In genomic region chr15:85878848-85879497, GRCm38 (mm10) we compare ENCODE assay signal across 8 mouse cellular contexts. TPM values are rescaled to one million over a fixed set of nuclear protein-coding genes. Genes with fewer than 3 reads are reported as not detected.
DNase-seq lines count a peak whose midpoint lies in the region; ATAC-seq and TF ChIP-seq lines count a peak whose summit lies in the region.

Gene Trmu, plus strand, starts transcription at chr15:85879312.

- H3K36me3 ChIP-seq in embryonic facial prominence, embryonic 14.5 days (ENCODE audit: control insufficient read depth, insufficient read depth, low read length): peaks cover 42% of the 10 kb centered on the region
- peaks cover 41% of the 10 kb centered on the region for H3K36me3 ChIP-seq in limb, embryonic 14.5 days (ENCODE audit: control insufficient read depth, insufficient read depth, low read length)
- H3K36me3 ChIP-seq in midbrain, postnatal 0 days (ENCODE audit: insufficient read depth, low read length): peaks cover 13% of the 10 kb centered on the region; the same call in 1 of the 2 replicates

- H3K9me3 ChIP-seq in embryonic facial prominence, embryonic 14.5 days (ENCODE audit: control insufficient read depth, low read length): no peaks in the 10 kb centered on the region
- H3K9me3 ChIP-seq in limb, embryonic 14.5 days (ENCODE audit: control insufficient read depth, low read length): no peaks in the 10 kb centered on the region
- no peaks in the 10 kb centered on the region for H3K9me3 ChIP-seq in midbrain, postnatal 0 days (ENCODE audit: low read length)

- peak within 1 kb of the TSS; percentile 82 for H3K4me2 ChIP-seq in embryonic facial prominence, embryonic 14.5 days (ENCODE audit: low read depth, low read length)
- peak within 1 kb of the TSS; percentile 85 for H3K4me2 ChIP-seq in limb, embryonic 14.5 days (replicated peaks; ENCODE audit: low read depth, low read length, severe bottlenecking)
- peak within 1 kb of the TSS; percentile 92 for H3K4me2 ChIP-seq in midbrain, postnatal 0 days (ENCODE audit: low read depth, low read length, poor library complexity, severe bottlenecking)

- peak; percentile 97 for ATAC-seq in embryonic facial prominence, embryonic 14.5 days (ENCODE audit: low read depth)
- ATAC-seq in limb, embryonic 14.5 days (ENCODE audit: low FRiP score, low read depth): peak; percentile 95
- peak; percentile 95 for ATAC-seq in midbrain, postnatal 0 days (ENCODE audit: low FRiP score)

- peak within 1 kb of the TSS; percentile 66 for H3K4me3 ChIP-seq in embryonic facial prominence, embryonic 14.5 days (ENCODE audit: low read depth, low read length)
- peak within 1 kb of the TSS; percentile 83 for H3K4me3 ChIP-seq in limb, embryonic 14.5 days (replicated peaks; ENCODE audit: low read length)
- H3K4me3 ChIP-seq in midbrain, postnatal 0 days (ENCODE audit: low read depth, low read length): peak within 1 kb of the TSS; percentile 76

- TF ChIP-seq CTCF in midbrain, postnatal 0 days (IDR thresholded peaks at IDR 0.05): peak; percentile 79

- peak within 1 kb of the TSS; percentile 80 for H3K9ac ChIP-seq in embryonic facial prominence, embryonic 14.5 days (ENCODE audit: low read depth, low read length)
- peak within 1 kb of the TSS; percentile 86 for H3K9ac ChIP-seq in limb, embryonic 14.5 days (ENCODE audit: low read depth, low read length, severe bottlenecking)
- H3K9ac ChIP-seq in midbrain, postnatal 0 days (replicated peaks; ENCODE audit: low read length, poor library complexity, severe bottlenecking): peak within 1 kb of the TSS; percentile 83

- H3K4me1 ChIP-seq in embryonic facial prominence, embryonic 14.5 days (ENCODE audit: control insufficient read depth, insufficient read depth, low read length): peaks cover 4% of the 10 kb centered on the region; the same call in 1 of the 2 replicates
- H3K4me1 ChIP-seq in limb, embryonic 14.5 days (ENCODE audit: control insufficient read depth, insufficient read depth, low read length): peaks cover 6% of the 10 kb centered on the region; the same call in 1 of the 2 replicates
- peaks cover 6% of the 10 kb centered on the region; the same call in 1 of the 2 replicates for H3K4me1 ChIP-seq in midbrain, postnatal 0 days (ENCODE audit: insufficient read depth, low read length)

- peak within 1 kb of the TSS; percentile 59 for H3K27ac ChIP-seq in embryonic facial prominence, embryonic 14.5 days (replicated peaks; ENCODE audit: low read depth, low read length)
- peak within 1 kb of the TSS; percentile 83 for H3K27ac ChIP-seq in limb, embryonic 14.5 days (replicated peaks; ENCODE audit: low read depth, low read length)
- peak within 1 kb of the TSS; percentile 94 for H3K27ac ChIP-seq in midbrain, postnatal 0 days (ENCODE audit: low read depth, low read length)

- TF ChIP-seq POLR2A in limb, embryonic 14.5 days (IDR thresholded peaks at IDR 0.05; ENCODE audit: borderline replicate concordance, extremely low read depth, insufficient read depth, insufficient read length): peak; percentile 54; the same call in 1 of the 2 replicates

- under 1% methylated on average over 29 of the region's 50 CpGs for WGBS in embryonic facial prominence, embryonic 14.5 days
- 4% methylated on average over 47 of the region's 50 CpGs for WGBS in limb, embryonic 14.5 days
- 3% methylated on average over 42 of the region's 50 CpGs for WGBS in midbrain, postnatal 0 days

- DNase-seq in 3T3-L1 (ENCODE audit: low read depth, low spot score): peak; percentile 86
- DNase-seq in adrenal gland, postnatal 4 days (ENCODE audit: low spot score in 2 of 2): peak; percentile 68 to 83
- DNase-seq in embryonic facial prominence, embryonic 14.5 days (ENCODE audit: low spot score): peak; percentile 96
- DNase-seq in heart, adult 8-10 months (ENCODE audit: low spot score): peak; percentile 87
- peak; percentile 94 for DNase-seq in kidney, adult 9 months
- DNase-seq in limb, embryonic 14.5 days (ENCODE audit: low spot score): peak; percentile 93
- peak; percentile 97 for DNase-seq in midbrain, postnatal 0 days (ENCODE audit: low spot score)
- peak; percentile 69 to 82 for DNase-seq in spleen, postnatal 14 days (ENCODE audit: low spot score in 2 of 2)

- no peaks in the 10 kb centered on the region for H3K27me3 ChIP-seq in embryonic facial prominence, embryonic 14.5 days (replicated peaks; ENCODE audit: control insufficient read depth, insufficient read depth, low read length)
- no peaks in the 10 kb centered on the region for H3K27me3 ChIP-seq in limb, embryonic 14.5 days (ENCODE audit: control insufficient read depth, insufficient read depth, low read length)
- H3K27me3 ChIP-seq in midbrain, postnatal 0 days (ENCODE audit: insufficient read depth, low read length): no peaks in the 10 kb centered on the region

RNA-seq across cellular contexts. Expression of gene Trmu, which starts in this region (rescaled TPM):
- total RNA-seq in adrenal gland, postnatal 4 days (2021): 10 to 100 TPM; 50.2 to 51.1 TPM
- 32.4 and 32.7 TPM in 2 replicates for polyA plus RNA-seq in embryonic facial prominence, embryonic 14.5 days (2014; fragmentation: Nextera tagmentation; extraction: Ambion mirVana)
- total RNA-seq in heart, adult 8-10 months (2022): 10 to 100 TPM; 12.6 to 23.9 (median 18.2) TPM
- 65.3 and 68.8 TPM in 2 replicates for polyA plus RNA-seq in limb, embryonic 14.5 days (2012; rRNA removed)
- 36.1 and 37.6 TPM in 2 replicates for polyA plus RNA-seq in limb, embryonic 14.5 days (2014; fragmentation: Nextera tagmentation; extraction: Ambion mirVana)
- total RNA-seq in midbrain, postnatal 0 days (2014; rRNA removed): 22.7 and 27.6 TPM in 2 replicates
- 37.0 and 41.4 TPM in 2 replicates for polyA plus RNA-seq in midbrain, postnatal 0 days (2015; fragmentation: Nextera tagmentation; extraction: Ambion mirVana)

Comparison
In these comparisons a context has a peak if more than half of its experiments do, and no peak if none do; other contexts are left out.
1. Peak in every context shown above with its lines: DNase-seq, ATAC-seq, H3K4me3 ChIP-seq and H3K27ac ChIP-seq.